Mouse (Mus musculus) cerebellum, adult 11 months (tissue): ENCODE results near the gene Clec3b.
A peak's percentile ranks its signal among the peaks of the same experiment; 100 is the strongest.

Experiments
- DNase-seq: peaks from one replicate; pipeline ENCODE4 v3.0.0; 2022

The Clec3b gene

DNA sequence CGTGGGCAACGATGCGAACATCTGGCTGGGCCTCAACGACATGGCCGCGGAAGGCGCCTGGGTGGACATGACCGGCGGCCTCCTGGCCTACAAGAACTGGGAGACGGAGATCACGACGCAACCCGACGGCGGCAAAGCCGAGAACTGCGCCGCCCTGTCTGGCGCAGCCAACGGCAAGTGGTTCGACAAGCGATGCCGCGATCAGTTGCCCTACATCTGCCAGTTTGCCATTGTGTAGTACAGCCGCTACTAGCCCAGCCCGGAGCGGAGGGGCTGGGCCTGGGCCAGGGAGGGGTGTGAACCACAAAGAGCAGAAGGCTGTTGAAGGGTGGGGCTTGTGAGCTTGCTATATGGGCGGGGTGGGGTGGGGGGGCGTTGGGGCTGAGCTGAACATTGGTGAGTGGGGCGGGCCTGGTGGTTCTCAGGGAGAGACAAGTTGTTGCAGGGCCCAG is 6.2 kb downstream of the Clec3b start:
- DNase-seq, result peak; percentile 3

DNA sequence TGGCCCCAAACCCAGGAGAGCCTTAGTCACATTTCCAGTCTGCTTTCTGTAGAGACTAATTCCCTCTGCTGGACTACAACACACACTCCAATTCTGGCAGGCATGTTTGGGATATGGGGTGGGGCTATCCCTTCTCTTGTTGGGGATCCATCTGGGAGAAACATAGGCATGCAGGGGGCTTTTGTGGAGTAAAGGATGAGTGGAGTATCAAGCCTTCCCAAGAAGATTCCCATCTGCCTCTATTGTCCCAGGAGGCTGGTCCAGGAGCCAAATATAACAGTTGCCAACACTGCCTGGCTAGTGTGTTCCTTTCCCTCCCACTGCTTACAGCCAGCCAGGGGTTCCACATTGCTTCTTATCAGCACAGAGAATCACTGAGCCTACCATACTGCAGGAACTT is 7.0 kb downstream of the Clec3b start:
- no peak for DNase-seq

DNA sequence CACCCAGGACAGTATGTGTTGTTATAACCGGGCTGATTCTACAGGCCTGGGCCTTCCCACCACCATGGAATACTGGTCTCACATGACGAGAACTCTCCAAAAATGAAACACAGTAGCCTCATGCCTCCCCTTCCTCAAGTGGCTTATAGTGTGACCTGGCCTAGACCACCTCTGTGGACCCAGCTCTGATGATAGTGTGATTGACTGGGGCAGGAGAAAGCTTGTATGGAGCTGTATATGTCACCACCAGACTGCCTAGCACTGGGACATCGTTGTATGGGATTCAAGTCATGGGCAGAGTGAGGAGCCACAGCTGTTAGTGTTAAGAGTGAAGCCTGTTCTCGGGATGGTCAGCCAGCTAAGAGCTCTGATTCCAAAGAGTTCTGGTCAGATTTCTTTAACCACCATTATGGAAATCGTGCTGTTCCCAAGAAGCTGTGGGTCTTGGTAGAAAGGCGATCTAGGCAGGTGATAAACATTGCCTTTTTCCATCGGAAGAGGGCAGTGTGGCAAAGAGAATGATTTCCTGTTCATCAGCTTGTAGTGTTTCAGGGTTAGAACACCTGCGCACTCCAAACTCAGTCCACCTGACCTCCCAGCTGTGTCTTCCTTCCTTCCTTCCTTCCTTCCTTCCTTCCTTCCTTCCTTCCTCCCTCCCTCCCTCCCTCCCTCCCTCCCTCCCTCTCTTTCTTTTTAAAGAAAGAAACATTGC is 7.5 kb downstream of the Clec3b start:
- DNase-seq, result peak; percentile 4

DNA sequence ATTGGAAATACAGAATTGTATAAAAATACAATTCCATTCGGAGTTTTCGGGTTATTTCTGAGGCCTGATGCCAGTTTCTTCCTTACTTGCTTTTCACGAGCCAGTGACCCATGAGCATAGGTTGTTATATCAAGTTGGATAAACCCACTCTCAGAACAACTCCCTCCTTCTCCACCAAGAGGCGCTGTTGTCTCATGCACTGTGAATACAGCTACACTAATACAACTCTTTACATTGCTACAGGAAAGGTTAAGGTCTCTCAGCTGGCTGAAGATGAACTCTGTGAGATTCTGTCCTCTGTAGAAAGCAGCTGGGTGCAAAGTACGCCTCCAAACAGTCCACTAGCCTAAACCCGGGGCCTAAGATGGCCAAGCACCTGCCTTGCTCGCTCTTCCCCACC is 8.6 kb downstream of the Clec3b start:
- peak; percentile 6 for DNase-seq

DNA sequence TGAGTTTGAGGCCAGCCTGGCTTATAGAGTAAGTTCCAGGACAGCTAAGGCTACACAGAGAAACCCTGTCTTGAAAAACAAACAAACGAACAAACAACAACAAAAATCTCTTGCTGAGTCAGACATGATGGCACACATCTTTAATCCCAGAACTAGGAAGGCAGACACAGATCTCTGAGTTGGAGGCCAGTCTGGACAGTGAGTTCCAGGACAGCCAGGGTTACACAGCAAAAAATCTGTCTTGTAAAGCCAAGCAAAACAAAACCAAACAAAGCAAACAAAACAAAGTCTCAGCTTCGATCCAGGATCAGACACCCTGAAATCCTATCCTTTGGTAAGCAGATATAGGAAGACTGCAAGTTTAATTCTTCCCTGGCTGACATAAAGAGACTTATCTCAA is 11.0 kb downstream of the Clec3b start:
- DNase-seq, result no peak

DNA sequence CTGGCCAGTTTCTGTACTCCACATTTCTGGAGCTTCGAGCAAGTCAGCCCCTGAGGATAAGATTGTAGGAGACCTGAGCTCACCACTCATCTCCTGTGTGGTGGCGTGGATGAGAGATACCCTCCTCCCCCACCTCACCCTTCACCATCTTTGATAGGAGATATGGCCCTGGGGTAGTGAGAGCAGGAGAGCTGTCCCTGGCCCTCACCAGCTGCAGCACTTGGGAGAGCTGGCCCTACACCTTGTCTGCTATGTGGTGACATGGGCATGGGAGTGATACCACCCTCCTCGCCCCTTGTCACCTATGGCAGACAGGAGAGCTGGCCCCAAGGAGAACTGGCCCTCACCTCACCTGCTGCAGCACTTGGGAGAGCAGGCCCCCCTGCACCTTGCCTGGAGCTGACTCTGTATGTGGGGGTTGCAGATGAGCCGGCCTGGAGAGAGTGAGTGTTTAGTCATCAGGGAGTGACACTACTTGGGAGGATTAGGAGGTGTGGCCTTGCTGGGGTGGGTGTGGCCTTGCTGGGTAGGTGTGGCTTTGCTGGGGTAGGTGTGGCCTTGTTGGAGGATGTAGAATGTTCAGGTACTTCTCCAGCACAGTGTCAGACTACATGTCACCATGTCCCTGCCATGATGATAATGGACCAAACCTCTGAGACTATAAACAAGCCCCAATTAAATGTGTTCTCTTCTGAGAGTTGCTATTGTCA is 12.4 kb downstream of the Clec3b start:
- DNase-seq, result no peak

DNA sequence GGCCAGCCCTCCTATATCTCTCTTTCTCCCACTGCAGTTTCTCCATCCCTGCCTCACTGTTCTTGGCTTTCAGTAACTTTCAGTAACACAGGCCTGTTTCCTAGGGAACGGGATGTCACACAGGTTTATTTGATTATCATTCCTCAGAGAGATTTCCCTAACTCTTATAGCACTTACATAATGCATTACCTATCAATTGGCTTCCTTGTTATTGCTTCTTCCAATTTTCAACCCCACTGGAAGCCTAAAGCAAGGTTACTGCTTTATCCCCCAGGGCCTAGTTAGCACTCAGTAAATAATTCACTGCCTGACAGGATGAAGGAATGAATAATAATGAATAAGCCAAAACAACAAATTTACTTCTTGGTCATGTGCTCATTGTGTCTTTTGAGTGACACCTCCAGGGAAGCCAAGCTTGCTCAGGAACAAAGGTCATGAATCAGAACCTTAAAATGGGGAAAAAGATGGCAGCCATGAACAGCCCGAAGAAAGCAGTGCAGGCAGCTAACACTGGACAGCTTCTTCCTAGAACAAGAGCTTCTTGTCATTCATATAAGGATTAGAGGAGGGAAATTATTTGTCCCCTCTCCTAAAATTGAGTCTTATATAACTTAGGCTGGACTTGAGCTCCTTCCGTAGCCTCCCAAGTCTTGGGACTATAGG is 15.2 kb downstream of the Clec3b start:
- no peak for DNase-seq

DNA sequence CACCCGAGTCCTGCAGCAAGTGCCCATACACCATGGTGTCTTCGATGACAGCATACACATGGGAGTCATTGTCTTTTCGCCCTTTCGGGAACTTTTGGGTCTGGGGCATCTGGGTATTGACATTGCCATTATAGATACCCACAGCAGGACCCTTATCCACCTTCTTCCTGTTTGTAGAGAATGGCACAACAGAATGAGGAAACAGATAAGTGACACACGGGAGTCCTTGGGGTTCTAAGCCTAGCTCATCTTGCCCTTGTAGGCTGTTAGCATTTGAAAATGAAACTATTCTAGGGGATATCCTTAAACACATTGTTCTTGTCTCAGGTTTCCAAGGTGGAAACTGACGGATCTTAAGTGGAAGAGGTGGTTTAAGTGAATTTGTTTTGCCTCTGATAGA is 23.0 kb downstream of the Clec3b start:
- no peak for DNase-seq

DNA sequence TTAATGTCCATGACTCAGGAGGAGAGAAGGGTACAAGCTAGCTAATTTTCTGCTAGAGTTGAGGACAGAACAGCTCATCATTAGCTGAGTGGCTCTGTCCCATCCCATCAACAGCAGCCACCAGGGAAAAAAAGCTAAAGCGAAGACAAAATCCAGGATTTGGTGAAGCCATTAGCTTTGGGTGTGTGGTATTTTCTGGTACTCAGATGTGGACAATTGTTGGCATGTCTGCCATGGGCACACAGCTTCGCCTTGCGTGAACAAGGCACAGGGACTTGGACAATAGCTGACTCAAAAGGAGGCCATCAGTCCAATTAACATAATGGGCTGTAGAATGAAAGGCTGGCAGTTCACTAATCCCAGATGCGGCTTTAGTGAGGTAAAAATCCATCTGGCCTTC is 23.6 kb downstream of the Clec3b start:
- no peak for DNase-seq

DNA sequence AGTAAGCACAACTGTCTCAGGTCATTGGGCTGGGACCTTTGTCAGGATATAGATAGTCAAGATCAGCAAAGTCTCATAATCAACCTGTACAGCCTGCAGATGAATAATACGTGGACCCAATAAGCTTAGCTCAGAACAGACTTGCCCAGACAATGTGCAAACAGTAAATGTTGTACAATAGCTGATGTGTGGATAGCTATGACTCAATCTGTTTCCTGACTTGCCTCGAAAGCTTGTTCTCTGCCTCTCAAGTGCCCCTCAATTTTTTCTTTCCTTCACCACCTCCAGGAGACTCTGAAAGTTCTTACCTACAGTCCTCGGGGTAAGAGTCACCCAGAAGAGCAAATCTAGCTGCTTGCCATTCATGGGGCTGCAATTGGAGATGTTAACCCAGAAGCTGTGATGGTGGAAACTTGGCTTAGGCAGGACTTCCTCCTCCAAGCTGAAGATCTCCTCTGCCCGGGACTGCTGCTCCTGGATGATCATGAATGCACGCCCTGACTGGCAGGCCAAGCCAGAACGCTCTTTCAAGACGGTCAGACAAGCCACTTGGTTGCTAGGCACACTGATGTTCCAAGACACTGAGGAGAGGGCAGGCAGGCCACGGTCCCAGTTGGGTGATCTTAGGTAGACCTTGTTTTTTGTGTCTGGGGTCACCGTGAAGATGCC is 26.8 kb downstream of the Clec3b start:
- no peak for DNase-seq

DNA sequence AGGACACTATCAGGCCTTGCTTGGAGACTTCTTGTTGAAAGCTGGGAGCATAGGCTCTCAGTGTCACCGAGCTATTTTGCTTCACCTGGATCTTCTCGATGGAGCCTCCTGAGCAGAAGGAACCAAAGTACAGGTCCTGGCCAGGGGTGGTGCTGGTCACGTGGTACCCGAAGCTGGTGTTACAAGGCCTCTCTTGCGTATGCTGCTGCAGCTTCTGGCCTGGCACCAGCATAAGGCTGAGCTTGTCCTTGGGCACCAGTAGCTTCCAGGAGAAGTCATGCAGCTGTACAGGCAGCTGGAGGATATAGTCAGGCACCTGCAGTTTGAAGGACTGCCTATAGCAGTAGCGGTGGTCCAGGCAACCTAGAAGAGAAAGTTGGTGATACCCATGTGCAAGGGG is 29.3 kb downstream of the Clec3b start:
- DNase-seq, result no peak

DNA sequence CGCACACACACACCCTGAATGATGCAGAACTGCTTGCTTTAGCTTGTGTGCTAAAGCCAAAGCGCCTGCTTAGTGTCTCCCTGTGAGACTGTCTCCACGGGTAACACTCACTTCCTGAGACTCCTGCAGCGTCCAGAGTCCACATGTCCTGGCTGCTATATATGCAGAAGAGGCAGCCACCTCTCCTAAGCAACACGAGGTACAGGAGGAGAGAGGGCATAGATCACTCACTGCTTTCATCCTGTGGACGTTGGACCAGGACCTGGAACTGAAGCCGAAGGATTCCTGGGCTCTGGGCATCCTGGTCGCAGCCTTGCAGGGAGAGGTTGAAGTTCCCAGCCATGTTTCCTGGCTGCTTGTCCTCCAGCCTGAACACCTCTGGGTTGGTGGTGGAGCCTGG is 32.5 kb downstream of the Clec3b start:
- DNase-seq, result no peak

DNA sequence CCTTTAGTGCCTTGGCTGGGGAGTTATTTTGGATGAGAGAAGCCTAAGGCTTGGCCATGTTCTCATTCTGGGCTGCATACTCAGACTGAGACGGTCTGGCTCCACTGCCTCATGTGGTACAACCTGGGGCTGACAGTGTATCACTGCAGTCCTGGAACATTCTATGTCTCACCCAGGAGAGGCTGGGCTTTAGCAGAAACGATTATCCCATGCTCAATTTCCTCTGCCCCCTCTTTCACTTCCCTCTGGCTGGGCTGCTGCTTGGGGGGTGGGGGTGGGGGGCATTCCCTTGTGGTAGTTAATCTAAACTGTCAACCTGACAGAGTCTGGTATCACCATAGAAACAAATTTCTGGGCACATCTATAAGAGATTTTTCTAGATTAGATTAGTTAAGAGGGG is 34.8 kb downstream of the Clec3b start:
- no peak for DNase-seq

DNA sequence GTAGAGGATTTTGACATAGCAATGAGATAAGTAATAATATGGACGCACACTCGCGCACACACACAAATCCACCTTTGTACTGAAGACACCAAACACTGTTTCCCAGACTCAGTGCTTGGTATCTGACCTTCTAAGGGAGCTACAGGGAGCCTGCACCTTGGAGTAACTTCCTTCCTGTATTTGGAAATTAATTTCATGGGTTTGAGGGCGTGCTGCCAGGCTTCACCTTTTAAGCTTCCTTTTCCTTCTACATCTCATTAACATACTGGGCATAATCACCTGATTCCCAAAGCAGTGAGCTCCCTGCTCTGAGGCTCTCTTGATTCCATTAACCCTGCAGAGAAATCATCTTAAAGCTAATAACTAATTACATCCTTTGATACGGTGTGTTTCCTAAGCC is 35.4 kb downstream of the Clec3b start:
- DNase-seq, result no peak

DNA sequence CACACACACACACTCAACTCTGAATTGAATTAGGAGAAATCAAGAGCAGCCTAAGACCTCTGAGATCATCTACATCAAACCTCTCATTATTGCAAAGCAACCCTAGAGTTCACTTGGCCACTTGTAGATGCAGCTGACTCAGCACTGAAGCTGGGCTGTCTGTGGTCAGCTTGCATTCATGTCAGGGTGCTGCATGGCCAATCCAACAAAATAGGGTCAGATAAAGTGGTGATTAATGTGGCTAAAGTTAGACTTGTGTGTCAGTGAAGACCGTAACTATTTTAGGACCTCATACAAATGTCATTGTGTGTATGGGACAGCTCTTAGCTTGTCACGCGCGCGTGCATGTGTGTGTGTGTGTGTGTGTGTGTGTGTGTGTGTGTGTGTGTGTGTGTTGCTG is 36.8 kb downstream of the Clec3b start:
- DNase-seq, result no peak

DNA sequence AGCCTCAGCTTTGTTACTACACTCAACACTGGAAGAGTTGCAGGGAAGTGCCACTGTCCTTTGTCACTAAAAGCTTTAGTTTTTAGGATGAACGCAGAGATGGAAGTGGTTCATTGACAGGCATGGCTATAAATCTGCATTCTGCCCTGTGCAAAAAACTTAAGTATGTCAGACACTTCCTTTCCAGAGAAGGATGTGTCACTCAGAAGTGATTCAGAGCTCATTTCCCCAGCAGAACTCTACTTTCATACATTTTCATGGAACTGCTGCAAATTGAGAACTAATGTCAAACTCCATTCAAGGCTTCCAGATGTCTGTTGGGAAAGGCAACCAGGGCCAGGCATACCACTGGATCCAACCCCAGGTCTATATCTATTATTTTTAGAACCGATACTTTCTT is 37.5 kb downstream of the Clec3b start:
- no peak for DNase-seq

DNA sequence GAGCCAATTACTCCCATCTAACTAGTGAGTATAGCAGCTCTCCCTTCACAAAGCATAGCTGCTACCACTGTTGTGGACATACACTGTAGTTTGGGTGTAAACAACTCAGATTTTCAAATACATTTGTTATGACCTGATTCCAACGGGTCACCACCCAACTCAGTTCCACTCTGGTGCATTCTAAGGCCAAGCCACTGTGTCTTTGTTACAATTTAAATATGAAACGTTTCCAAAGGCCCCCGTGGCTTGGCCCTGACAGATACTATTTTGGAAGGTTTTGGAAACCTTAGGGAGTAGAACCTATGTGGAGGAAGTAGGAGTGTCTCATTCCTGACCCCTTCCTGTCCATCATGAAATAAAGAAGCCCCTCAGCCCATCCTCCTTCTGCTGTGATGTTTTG is 49.4 kb downstream of the Clec3b start:
- no peak for DNase-seq

DNA sequence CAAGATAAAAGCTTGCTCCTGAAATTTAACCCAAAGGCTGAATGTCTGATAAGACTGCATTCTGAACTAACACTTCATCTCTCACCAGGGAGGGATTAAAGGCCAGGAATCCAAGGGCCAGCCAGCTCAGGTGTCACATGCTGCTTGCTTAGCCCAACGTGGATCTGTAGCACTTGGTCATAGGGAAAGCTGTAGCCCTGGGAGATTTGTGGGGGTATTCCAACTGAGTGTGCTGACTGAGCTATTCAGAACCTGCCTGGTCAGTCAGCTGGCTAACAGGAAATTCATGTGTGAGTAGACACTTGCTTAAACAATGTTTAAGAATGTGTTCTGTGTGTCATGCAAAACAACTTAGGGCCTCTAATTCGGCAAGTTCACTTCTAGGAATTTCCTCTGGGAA is 55.8 kb downstream of the Clec3b start:
- no peak for DNase-seq

DNA sequence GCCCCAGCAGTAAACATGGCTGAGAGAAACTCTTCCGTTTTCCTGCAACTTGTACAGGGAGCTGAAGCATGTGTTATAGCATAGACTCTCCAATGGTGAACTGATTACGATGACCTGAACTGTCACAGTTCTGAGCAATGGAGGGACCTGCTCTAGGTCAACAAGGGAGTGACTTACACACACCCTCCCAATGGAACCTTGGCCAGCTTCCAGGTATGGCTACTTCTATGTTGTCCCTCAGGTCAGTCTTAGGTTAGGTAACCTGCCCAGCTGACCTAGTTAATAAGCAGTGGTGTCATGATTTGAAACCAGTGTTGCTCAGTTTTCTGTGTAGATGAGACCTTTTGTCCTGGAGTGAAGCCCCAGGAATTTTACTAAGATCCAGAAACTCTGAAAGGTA is 56.2 kb downstream of the Clec3b start:
- no peak for DNase-seq
